Mouse (Mus musculus) forebrain, embryonic 11.5 days (tissue): Measurements from ENCODE around the gene Bag2. TPM values are rescaled to one million over a fixed set of nuclear protein-coding genes. Genes with fewer than 3 reads are reported as not detected.

ENCODE experiments used
- ATAC-seq: fragments of 200-750 bp; cut with Nextera tagmentation; replicated peaks from 2 replicates; pipeline ENCODE4 v1.8.0; 2017; ENCODE audit warnings: moderate TSS enrichment; ENCODE audit not compliant: low FRiP score
- DNase-seq: peaks from one replicate; pipeline ENCODE4 v3.0.0-alpha.2; 2017; ENCODE audit warnings: low spot score
- H3K27ac ChIP-seq: fragments of 300-500 bp; sonication (generic); 2 replicates; pipeline ENCODE4 v1.5.1; 2014; ENCODE audit warnings: low read depth, low read length
- H3K27me3 ChIP-seq: fragments of 300-500 bp; sonication (generic); 2 replicates; pipeline ENCODE4 v1.6.1; 2014; ENCODE audit warnings: mild to moderate bottlenecking, low read length, mixed read lengths; ENCODE audit not compliant: control insufficient read depth, insufficient read depth
- H3K36me3 ChIP-seq: fragments of 300-500 bp; sonication (generic); 2 replicates; pipeline ENCODE4 v1.6.1; 2014; ENCODE audit warnings: mild to moderate bottlenecking, low read length, moderate library complexity, mixed read lengths; ENCODE audit not compliant: control insufficient read depth, insufficient read depth
- H3K4me1 ChIP-seq: fragments of 300-500 bp; sonication (generic); replicated peaks from 2 replicates; pipeline ENCODE4 v1.6.1; 2014; ENCODE audit warnings: low read length, mixed read lengths; ENCODE audit not compliant: control insufficient read depth, insufficient read depth
- H3K4me2 ChIP-seq: fragments of 300-500 bp; sonication (generic); 2 replicates; pipeline ENCODE4 v1.6.1; 2014; ENCODE audit warnings: low read depth, mild to moderate bottlenecking, low read length, moderate library complexity, mixed read lengths; ENCODE audit not compliant: severe bottlenecking
- H3K4me3 ChIP-seq: fragments of 300-500 bp; sonication (generic); 2 replicates; pipeline ENCODE4 v1.5.1; 2014; ENCODE audit warnings: low read depth, low read length
- H3K9ac ChIP-seq: fragments of 300-500 bp; sonication (generic); 2 replicates; pipeline ENCODE4 v1.6.1; 2014; ENCODE audit warnings: low read length
- H3K9me3 ChIP-seq: fragments of 300-500 bp; sonication (generic); 2 replicates; pipeline ENCODE4 v1.6.1; 2016; ENCODE audit warnings: low read length, mixed read lengths; ENCODE audit not compliant: control insufficient read depth
- WGBS: fragments of 180-500 bp; shearing (Covaris S2); extraction: QIAGEN DNeasy Blood & Tissue Kit; methylation state at CpG from one replicate; pipeline ENCODE4 v1.1.7; 2014; 5-methylcytosine and 5-hydroxymethylcytosine counted together
- polyA plus RNA-seq: library from polyadenylated mRNA; unstranded; fragments of >200 nt; fragmentation: Nextera tagmentation; extraction: Ambion mirVana; gene quantifications from 2 replicates; pipeline ENCODE4 v1.2.1, GENCODE M21; 2014

The Bag2 gene
- polyA plus RNA-seq, 1 experiment from 2014 or later, result 34.0 TPM

DNA sequence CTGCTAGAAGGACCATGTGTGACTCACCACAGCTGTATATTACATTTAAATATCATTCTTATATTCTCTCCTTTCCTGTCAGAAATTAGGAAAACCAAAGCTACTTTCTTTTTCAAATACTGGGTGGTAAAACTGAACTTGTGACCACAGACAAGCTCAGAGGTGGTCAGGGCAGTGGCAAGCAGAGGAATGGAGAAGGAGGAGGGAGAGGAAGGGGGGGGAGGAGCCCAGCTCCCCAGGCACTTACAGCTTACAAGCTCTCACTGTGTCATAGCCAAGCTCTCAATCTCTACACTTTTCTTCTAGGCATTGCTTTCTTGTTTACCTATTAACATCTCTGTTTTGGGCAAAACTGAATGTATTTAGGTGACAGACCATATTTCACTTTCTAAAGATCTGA, 11.2 kb upstream of the Bag2 start:
- DNase-seq, result no peak
- no peak for ATAC-seq
- Histone ChIP-seq H3K4me2 (no peak overlapping the region), H3K9ac (no peak overlapping the region), H3K27ac (no peak overlapping the region), H3K9me3 (no peaks in the 10 kb centered on the region), H3K27me3 (no peaks in the 10 kb centered on the region), H3K4me1 (0 out of 2 replicates have a peak, but pooled peaks cover 3% of the 10 kb centered on the region), H3K4me3 (no peak overlapping the region), H3K36me3 (no peaks in the 10 kb centered on the region)

DNA sequence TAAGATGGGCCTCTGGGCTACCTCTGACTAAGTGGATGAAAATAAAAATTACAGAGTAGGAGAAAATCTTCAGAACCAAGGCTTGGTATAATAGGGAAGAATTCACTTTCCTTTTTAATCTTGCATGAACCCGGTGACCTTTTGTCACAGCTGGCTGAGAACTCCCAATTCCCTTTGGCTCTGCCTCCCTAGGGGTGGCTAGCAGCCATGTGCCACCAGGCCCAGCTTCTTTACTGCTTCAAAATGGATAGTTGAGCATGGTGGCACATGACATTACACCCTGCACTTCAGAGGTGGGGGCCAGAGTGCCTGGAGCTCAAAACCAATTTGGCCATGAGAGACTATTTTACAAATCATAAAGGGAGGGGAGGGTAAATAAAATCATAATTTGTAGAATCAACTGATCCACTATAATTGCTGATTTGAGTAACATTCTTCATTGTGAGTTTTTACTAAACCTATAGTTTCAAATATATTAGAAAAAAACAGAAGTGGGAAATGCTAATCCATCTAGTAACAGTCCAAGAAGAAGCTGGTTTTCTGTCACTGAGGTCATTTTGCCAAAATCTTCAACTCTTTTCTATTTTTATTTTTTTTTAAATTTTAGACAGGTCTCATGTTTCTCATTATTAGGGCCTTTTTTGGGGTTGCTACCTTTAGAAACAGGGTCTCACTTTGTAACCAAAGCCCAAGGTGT, 10.6 kb upstream of the Bag2 start:
- ATAC-seq (no peak), DNase-seq (no peak)
- 75% methylated on average over 1 of the region's 1 CpGs for WGBS
- H3K4me3 ChIP-seq, result no peak overlapping the region
- H3K4me1 ChIP-seq, result 0 out of 2 replicates have a peak, but pooled peaks cover 3% of the 10 kb centered on the region
- H3K9ac ChIP-seq, result no peak overlapping the region
- H3K36me3 ChIP-seq, result no peaks in the 10 kb centered on the region
- H3K9me3 ChIP-seq, result no peaks in the 10 kb centered on the region
- no peak overlapping the region for H3K27ac ChIP-seq
- no peaks in the 10 kb centered on the region for H3K27me3 ChIP-seq
- H3K4me2 ChIP-seq, result no peak overlapping the region

DNA sequence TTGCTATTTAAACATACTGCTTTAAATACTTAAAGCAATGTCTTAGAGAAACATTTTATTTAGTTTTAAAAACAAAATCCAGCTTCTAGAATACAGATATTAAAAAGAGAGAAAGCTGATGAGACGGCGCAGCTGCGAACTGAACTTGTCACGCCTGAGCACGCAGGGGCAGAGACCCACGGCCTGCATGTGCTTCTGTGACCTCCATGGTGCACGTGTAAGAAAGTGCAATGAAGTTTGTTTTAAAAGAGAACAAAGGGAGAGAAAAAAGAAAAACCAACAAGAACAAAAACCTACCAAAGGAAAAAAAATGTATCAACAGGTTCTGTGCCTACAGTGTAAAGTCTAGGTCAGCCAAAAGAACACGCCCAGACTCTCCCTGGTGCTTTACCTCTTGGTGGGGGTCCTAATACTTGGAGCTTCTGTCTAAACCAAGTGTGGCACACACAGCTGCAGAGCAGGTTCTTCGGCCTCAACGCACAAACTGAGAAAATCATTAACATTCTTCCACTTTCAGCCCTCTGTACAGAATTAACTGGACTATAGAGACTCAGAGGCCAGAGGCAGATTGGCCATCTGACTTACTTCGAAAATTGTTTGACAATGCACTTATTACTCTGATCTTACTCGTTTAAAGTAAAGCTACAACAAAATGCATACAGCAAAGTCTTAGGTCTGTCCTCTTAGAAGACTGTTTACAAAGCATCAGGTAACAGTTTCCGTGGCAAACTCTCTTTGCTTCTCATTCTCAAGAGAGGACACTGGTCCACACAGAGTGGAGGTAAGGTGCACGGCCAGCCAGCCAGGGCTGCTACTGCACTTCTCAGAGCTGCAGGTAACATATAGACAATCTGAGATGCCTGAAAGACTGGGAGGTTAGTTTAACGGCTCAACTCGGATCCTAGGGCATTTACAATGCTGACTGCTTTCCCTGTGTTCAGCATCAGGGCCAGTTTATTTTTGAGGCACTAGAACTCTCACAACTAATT, 9.2 kb upstream of the Bag2 start:
- Histone ChIP-seq H3K4me3 (no peak overlapping the region), H3K9ac (no peak overlapping the region), H3K4me2 (no peak overlapping the region), H3K36me3 (no peaks in the 10 kb centered on the region), H3K9me3 (no peaks in the 10 kb centered on the region), H3K27me3 (no peaks in the 10 kb centered on the region), H3K4me1 (0 out of 2 replicates have a peak, but pooled peaks cover 3% of the 10 kb centered on the region), H3K27ac (no peak overlapping the region)
- DNase-seq, result no peak
- ATAC-seq, result no peak
- 62% methylated on average over 16 of the region's 16 CpGs for WGBS

DNA sequence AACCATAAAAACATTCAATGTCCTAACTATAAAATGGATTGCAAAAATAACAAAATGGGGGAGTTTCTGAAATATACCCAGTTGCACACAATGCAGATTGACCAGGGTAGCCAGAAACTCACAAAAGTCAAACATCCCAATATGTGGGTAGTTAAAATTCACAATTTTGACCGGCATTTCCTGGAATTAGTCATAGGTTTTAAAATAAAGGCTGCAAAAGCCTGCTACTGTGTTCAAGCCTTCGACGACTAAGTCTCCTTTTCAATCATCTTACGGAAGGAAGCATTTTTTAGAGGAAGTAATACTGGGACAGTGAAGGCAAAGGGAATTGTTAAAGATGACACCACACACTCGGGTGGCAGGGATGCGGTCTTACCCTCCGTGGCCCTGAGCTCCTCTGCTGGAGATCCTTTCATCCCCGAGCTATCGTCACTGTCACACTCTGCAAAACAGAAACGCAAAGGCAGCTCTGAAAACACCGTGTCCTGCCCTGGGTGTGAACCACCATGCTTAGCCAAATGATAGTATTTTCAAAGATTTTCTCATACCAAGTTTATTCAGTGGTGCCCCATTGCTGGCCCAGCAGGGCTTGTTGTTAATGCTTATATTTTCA, 8.0 kb upstream of the Bag2 start:
- no peak overlapping the region for H3K27ac ChIP-seq
- H3K9ac ChIP-seq, result no peak overlapping the region
- no peak overlapping the region for H3K4me3 ChIP-seq
- ATAC-seq (no peak), DNase-seq (no peak)
- no peak overlapping the region for H3K4me2 ChIP-seq
- 0 out of 2 replicates have a peak, but pooled peaks cover 3% of the 10 kb centered on the region for H3K4me1 ChIP-seq
- no peaks in the 10 kb centered on the region for H3K9me3 ChIP-seq
- 92% methylated on average over 11 of the region's 11 CpGs for WGBS
- H3K36me3 ChIP-seq, result no peaks in the 10 kb centered on the region
- H3K27me3 ChIP-seq, result no peaks in the 10 kb centered on the region

DNA sequence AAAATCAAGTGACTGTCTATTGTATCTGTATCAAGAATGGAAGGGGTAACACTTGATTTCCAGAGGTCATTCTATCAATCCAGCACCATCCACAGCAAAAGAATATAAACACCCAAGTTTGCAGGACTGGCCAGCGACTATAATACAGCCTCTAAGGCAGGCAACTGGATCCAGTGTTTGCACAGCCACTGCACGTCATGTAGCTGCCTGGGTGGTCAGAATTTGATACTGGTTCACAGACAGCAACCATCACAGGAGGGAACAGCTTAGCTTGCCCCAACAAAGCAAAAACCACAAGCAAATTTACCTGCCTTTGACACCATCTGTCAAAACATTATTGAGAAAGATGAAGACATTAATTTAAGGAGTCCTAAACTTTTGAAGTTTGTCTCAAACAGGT, 6.2 kb upstream of the Bag2 start:
- H3K36me3 ChIP-seq, result no peaks in the 10 kb centered on the region
- no peaks in the 10 kb centered on the region for H3K27me3 ChIP-seq
- 0 out of 2 replicates have a peak, but pooled peaks cover 3% of the 10 kb centered on the region for H3K4me1 ChIP-seq
- no peak for DNase-seq
- H3K4me3 ChIP-seq, result no peak overlapping the region
- no peak overlapping the region for H3K4me2 ChIP-seq
- no peak for ATAC-seq
- H3K9ac ChIP-seq, result no peak overlapping the region
- WGBS, result 56% methylated on average over 2 of the region's 2 CpGs
- H3K9me3 ChIP-seq, result no peaks in the 10 kb centered on the region
- H3K27ac ChIP-seq, result no peak overlapping the region

DNA sequence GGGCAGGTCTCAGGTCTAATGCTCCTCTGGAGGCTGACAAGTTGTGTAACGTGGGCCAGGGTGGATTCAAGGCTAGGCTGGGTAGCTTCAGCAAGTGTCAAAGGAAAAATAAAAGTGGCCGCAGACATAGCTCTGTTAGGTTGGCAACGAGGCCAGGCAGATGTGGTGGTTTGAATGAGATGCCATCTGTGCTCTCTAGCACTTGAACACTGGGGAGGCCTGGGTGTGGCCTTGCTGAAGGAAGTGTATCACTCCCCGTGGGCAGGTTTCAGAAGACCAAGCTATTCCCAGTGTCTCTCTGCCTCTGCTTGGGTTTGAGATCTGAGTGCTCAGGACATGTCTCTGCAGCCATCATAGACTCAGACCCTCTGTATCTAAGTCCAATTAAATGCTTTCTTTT, 893 bp upstream of the Bag2 start:
- H3K9me3 ChIP-seq, result no peaks in the 10 kb centered on the region
- no peak overlapping the region for H3K27ac ChIP-seq
- H3K36me3 ChIP-seq, result no peaks in the 10 kb centered on the region
- ATAC-seq (no peak), DNase-seq (no peak)
- H3K4me1 ChIP-seq, result peaks cover 7% of the 10 kb centered on the region; the same call in 1 of the 2 replicates
- 71% methylated on average over 4 of the region's 4 CpGs for WGBS
- no peak overlapping the region for H3K4me3 ChIP-seq
- H3K4me2 ChIP-seq, result no peak overlapping the region
- H3K27me3 ChIP-seq, result no peaks in the 10 kb centered on the region
- no peak overlapping the region for H3K9ac ChIP-seq

DNA sequence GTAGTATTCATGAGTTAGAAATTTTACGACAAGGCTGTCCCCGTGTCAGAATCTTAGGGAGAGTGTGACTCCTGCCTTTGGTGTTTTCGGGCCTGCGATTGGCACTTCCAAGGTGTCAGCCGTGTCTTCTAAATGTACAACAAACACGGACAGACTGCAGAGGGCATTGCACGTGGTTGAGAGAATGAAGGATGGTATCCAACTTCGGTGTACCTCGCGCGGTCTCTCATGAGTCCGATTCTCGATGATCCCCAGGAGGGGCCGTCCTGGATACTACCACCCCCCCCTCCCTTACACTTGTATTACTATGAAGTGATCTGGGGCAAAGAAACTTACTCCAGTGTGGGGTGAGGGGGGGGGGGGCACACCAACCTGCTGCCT, 572 bp downstream of the Bag2 start:
- Histone ChIP-seq H3K4me1 (peaks cover 7% of the 10 kb centered on the region; the same call in 1 of the 2 replicates), H3K27me3 (no peaks in the 10 kb centered on the region), H3K36me3 (no peaks in the 10 kb centered on the region), H3K9me3 (no peaks in the 10 kb centered on the region), H3K27ac (no peak overlapping the region), H3K4me2 (peak overlapping the region; percentile 86), H3K9ac (peak overlapping the region; percentile 81), H3K4me3 (peak overlapping the region; percentile 58)
- 10% methylated on average over 14 of the region's 14 CpGs for WGBS
- ATAC-seq (peak; percentile 67), DNase-seq (no peak)

DNA sequence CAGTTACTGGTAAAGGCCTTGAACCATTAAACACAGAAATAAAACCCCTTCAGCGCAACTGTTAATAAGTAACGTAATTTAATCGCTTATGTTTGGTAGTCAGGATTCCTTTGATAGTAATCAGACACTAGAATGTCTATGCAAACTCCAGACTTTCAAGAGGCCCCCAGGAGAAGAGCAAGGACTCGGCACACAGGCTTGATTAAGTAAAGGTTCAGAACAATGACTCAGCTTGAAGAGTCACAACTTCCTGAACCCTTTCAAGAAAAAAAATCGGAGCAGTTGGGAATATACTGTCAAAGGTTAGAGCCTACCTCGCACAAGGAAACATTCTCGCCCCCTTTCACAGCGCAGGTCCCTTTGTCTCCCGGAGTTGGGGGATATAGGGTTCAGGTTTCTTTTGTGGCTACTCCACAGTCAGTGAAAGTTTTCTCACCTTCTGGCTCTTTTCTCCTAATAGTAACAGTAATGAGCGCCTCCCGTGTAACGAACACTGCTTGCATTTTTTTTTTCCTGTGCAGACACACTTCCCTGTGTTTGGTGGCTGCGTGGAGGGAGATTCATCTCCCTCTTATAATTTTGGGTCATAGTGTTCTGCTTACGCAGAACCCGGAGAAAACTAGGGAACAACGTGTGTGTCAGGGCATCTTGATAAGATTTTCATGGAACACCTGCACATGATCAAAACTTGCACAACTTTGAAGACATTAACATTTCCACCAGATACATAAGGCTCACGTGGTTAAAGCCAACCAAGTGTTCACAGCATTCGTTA, 1.1 kb downstream of the Bag2 start:
- H3K36me3 ChIP-seq, result no peaks in the 10 kb centered on the region
- no peak for DNase-seq
- H3K27ac ChIP-seq, result no peak overlapping the region
- ATAC-seq, result no peak
- H3K9ac ChIP-seq, result peak overlapping the region; percentile 81
- WGBS, result 29% methylated on average over 18 of the region's 18 CpGs
- H3K4me2 ChIP-seq, result peak overlapping the region; percentile 86
- H3K27me3 ChIP-seq, result no peaks in the 10 kb centered on the region
- H3K9me3 ChIP-seq, result no peaks in the 10 kb centered on the region
- H3K4me1 ChIP-seq, result peaks cover 7% of the 10 kb centered on the region; the same call in 1 of the 2 replicates
- H3K4me3 ChIP-seq, result peak overlapping the region; percentile 58
